Mouse (Mus musculus): Measurements from ENCODE around the gene Vps37d.
A peak's percentile ranks its signal among the peaks of the same experiment; 100 is the strongest.

The Vps37d gene

DNA sequence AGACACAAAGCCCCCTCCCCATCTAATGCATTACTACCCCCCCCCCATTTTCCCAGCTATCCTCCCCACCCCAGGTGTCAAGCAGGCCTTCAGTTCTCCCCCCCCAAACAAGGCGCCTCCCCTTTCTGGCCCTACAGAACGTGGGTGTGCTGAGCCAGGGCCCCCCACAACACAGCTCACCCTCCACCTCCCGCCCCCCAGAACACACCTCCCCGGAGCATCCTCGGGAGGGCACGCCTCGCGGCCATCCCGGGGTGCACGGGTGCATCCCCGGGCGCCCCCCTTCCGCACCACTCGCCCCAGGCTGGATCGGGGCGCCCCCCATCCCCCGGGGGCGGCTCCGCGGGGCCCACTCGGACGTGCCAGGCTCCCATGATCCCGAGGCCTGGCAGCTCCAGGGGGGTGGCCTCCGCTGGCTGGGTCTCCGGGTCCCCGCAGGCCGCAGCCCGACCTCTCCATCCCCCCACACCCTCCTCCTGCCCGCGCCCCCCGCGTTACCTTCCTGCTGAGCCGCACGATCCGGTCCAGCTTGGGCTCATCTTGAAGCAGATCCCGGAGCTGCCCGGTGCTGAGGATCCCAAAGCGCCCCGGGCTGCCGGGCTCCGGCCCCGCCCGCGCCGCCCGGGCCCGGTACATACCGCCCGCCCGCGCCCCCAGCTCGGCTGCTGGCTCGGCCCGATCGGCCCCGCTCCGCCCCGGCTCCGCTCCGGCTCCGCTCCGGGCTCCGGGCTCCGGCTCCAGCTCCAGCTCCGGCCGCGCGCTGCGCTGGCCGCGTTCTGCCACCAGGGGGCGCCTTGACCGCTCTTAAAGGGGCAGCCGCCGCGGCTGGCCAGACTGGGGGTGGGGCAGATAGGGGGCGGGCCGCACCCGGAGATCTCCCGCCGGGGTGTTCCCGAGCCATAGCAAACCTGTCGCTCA, at the start of gene Vps37d:
TSS of gene Vps37d (minus strand) at position 703 of the 918 bp plus-strand sequence.
- peak; percentile 39 for DNase-seq (ENCODE audit: extremely low read depth, low read depth)

DNA sequence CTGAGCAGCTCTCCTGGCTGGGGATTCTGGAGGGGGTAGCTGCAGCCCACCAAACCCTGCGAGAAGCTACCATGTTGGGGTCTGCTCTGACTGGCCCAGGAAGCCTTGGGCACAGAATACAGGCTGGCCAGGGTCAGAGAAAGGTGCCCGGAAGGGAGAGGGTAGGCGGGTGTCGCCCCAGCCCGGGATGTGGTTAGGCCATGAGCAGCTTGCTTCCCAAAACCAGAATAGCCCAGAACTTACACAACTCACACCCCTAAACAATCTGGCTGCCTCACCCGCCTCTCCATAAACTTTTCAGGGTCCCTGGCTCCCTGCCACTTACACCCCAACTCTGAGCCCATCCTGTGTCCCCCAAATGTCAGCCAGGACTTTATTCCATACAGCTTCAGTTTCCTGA, 49.6 kb upstream of the Vps37d start:
- no peak for DNase-seq (ENCODE audit: extremely low read depth, low read depth)

DNA sequence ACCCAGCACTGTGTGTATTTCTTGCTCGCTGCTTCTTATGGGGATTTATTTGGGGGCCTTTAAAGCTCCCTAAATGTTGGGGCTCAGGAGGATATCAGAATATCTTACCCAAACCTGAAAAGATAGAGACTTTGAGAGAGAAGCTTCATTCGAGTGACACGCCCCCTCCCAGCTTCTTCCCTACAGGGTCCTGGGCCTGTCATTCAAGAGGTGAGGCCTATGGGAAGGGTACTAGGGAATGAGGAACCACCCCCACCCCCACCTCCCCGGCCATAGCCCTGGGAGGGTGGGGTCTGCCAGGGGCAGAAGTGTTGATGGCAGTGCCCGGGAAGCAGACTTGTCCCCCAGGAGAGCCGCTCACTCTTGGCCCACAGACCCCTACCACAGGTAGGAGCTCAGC, 48.1 kb upstream of the Vps37d start:
- DNase-seq (ENCODE audit: extremely low read depth, low read depth) = no peak

DNA sequence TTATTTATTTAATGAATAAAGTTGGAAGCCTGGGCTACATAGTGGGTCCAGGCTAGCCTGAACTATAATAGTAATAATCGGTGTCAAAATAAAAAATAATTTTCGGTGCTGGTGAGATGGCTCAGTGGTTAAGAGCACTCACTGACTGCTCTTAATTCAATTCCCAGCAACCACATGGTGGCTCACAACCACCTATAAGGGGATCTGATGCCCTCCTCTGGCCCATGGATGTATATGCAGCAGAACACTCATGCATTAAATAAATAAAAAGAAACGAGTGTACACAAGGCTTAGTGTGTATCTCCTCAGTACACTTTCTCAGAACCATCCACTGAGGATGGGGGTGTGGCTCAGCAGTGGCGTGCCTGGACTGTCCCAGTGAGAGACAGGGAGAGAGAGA, 42.7 kb upstream of the Vps37d start:
- no peak for DNase-seq (ENCODE audit: extremely low read depth, low read depth)

DNA sequence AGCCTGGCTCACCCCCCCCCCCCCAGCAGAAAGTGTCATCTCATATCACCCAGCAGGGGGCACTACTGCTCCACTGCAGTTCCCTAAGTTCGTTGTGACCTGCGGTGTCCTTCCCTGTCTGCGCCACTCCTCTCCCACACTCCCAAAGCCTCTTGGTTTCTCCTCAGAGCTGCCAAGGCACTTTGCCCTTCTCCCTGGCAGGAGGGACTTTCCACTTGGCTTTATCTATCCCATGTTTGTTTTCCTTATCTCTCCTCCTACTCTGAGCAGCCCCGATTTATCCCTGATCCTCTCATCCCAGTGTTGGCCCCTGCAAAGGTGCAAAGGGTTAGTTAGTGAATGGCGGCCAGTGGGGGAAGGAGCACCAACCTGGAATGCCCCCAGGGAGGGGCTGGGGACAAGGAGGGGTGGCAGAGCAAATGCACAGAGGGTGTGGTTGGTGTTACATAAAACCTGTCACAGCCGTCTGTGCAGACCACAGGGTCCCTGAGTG, 40.6 kb upstream of the Vps37d start:
- peak; percentile 27 for DNase-seq (ENCODE audit: extremely low read depth, low read depth)

DNA sequence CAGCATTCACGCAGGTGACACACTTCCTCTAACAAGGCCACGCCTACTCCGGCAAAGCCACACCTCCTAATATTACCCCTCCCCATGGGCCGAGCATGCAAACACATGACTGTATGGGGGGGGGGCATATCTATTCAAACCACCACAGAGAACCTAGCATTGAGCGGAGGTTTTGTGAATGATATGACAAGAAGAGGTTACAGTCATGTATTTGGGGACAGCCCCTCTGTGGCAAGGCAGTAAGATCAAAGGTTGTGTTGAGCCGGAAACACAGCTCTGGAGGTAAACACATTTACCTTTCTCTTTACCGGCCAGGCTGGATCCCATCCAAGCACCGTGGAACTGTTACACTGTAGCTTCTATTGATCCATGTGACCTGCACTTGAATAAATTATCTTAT, 37.2 kb upstream of the Vps37d start:
- DNase-seq (ENCODE audit: extremely low read depth, low read depth) = no peak

DNA sequence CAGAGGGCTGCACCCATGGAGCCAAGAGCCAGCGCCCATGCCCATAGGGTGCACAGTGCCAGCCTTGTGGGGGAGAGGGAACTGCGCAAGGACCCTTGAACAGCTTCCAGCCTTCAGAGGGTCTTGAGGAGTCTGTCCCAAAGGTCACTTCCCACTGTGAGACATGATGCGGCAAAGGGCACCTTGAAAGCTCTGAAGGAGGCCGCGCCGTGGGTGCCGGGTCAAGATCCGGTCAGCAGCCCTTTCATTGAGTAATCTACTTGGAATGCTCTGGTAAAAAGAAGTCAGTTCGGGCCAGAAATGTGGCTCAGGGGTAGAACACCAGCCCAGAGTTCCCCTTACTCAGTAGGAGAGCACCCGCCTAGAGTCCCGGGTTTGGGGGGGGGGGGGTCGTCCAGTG, 35.7 kb upstream of the Vps37d start:
- no peak for DNase-seq (ENCODE audit: extremely low read depth, low read depth)

DNA sequence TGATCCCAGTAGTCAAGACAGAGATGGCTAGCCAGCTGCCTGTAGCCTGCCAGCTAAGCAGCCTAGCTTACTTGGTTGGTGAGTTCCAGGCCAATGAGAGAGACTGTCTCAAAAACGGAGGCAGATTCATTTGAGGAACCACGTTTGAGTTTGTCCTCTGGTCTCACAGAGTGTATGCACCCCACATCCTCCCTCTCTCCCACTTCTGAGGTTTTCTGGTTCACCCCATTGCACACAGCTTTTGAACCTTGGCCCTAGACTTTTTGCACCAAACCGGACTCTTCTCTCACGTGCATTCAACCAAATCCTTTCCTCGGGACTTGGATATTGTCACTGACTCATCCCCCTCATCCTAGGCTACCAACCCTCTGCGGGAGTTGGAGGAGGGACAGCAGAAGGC, 31.9 kb upstream of the Vps37d start:
- DNase-seq (ENCODE audit: extremely low read depth, low read depth) = no peak

DNA sequence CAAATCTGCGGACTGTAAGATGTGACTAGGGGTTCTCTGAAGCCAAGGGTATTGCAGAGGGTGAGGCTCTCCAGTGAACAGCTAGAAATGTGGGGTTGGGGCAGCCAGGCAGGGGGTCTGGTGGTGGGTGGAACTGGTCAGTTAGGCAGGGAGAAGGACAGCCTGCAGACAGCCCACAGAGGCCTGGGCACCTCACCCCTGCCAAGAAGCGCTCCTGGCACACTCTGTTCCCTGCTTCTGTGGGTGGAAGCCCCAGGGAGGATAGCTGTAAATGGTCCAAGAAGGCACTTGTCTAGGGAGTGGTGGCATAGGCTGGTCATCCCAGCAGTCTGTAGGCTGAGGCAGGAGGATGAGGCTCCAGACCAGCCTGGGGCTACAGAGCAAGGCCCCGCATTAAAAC, 31.4 kb upstream of the Vps37d start:
- DNase-seq (ENCODE audit: extremely low read depth, low read depth) = no peak

DNA sequence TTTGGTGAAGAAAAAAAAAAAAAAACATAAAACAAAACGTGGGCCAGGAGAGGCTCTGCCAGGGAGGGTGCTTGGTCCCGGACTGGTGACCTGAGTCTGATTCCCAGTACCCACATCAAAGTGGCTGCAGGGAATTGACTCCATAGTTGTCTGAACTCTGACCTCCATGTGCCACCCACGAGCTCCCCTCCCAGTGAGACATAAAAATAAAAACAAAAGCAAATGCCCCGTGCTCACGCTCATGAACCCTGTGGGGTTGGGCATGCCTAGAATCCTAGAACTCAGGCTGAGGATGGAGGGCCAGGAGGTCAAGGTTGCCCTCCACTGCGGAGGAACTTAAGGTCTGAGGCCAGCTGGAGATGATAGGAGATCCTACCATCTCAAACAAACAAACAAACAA, 31.0 kb upstream of the Vps37d start:
- no peak for DNase-seq (ENCODE audit: extremely low read depth, low read depth)

DNA sequence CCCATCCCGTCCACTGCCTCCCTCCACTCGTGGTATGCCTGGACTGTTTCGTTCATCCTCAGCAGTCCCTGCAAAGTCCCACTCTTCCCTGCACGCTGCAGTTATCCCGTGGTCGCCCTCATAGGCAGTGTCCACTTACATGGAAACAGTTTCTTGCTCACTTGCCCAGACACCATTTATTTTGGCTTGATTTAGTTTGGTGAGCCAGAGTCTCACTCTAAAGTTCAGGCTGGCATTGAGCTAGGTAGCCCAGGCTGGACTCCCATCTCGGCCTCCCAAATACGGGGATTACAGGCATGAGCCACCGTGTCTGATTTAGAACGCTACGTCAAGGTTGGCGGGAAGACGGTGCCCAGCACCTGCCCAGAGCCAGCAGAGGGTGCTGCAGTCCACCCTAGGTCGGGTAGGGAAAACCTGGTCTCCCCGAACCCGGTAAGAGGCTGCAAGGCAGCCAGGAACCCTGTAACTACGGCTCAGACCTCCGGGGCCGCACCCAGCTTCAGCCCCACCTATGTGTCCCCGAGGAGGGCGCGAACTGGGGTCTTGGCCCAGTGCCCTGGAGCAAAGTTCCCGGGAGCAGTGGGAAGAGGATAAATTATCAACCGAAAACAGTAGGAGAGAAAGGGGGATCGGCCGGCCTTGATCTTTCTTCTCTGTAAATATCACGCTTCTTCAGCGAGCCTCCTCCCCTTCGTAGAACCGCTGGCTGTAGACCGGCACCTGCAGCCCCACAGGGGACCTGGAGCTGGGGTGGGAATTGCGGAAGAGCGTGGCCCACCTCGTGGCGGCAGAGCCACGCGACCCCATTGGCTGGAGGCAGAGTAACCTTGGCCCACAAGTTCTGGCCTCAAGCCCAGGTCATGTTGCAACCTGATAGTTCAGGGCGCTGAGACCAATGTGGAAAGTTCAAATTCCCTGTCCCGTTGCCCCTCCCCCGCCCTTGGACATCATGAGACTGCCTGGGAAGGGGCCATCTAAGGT, 29.7 kb upstream of the Vps37d start:
- no peak for DNase-seq (ENCODE audit: extremely low read depth, low read depth)

DNA sequence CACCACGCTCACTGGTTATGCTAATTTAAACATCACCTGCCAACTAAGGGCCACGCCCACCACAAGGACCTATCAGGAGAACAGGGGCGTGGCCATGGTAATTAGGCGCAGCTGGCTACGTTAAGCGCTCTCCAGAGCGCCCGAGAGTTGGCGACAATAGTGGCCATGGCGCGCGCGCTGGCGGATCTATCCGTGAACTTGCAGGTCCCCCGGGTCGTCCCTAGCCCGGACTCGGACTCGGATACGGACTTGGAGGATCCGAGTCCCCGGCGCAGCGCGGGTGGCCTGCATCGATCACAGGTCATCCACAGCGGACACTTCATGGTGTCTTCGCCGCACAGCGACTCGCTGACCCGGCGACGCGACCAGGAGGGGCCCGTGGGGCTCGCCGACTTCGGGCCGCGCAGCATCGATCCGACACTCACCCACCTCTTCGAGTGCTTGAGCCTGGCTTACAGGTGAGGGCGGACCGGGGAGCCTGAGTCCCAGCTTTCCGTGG, 28.7 kb upstream of the Vps37d start:
- DNase-seq (ENCODE audit: extremely low read depth, low read depth) = no peak

DNA sequence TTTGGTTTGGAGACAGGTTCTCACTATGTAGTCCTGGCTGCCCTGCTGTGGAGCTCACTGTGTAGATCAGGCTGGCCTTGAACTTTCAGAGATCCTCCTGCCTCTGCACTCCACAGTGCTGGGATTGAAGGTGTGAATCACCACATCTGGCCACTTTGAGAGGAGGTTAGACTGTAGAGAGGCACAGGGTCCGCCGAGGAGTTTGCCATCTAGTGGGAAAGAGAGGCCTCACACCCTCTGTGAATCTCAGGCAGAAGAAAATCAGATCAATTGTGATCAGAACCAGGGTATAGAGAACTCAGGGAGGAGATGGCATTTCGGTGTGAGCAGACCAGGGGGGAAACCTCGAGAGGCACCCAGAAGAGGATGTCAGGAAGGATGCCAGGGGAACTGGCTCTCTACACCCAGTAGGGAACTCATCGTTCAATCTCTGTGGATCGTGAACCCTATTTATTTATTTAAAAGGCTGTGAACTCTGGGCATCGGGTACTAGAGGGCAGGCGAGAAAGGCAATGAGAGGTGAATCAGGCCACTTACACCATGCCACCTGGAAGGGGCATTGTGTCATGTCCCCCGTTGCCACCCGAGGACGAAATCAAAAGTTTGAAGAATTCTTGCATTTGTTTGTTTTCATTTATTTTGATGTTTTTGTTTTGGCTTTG, 26.1 kb upstream of the Vps37d start:
- DNase-seq (ENCODE audit: extremely low read depth, low read depth) = no peak

DNA sequence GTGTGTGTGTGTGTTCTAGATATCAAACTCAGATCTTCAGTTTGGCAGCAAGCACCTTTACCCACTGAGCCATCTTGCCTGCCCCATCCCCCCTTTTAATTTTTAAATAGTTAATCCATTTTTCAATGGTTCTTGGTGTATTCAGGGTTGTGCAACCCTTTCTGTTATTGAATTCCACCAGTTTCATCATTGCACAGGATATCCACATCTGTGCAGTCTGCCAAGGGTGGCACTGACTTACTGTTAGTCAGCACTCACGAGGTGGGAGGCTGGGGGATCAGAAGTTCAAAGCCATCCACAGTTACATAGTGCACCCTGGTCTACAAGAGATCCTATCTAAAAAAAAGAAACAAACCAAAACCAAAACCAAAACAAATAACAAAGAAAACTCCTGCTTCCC, 22.9 kb upstream of the Vps37d start:
- DNase-seq (ENCODE audit: extremely low read depth, low read depth) = no peak

DNA sequence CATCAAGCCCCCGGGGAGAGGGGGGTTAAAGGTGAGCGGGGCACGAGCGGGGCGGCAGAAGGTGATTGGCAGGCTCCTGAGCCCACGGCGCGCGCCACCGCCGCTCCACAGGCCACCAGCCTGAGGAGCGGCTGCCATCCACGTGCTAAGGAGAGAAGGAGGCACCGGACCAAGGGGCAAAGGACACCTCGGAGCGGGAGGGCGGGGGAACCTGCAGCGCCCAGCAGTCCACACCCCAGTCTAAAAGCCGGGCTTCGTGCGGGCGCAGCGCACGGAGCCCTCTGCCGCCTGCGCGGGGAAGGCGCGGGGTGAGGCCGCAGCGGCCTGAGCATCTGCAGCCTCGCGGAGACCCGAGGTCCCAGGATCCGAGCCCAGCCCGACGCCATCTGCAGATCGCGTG, 11.6 kb upstream of the Vps37d start, which contains the start of gene Mlxipl:
TSS of gene Mlxipl (plus strand) at position 238 of the 400 bp plus-strand sequence.
- no peak for DNase-seq (ENCODE audit: extremely low read depth, low read depth)

DNA sequence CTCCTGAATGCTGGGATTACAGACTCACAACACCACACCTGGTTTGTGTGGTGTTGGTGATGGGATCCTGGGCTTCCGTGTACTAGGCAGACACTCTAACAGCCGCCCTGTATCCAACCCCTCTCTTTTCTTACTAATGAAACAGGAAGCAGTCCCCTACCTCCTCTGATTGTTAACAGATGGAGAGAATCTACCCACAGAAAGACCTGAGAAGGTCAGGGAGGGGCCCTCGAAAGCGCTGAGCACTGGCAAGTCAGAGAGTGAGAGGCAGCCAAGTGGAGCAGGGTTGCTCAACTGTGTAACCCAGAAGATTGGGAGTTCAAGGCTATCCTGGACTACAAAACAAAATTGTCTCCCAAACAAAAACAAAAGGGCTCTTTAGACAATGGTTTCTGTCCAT, 8.8 kb upstream of the Vps37d start:
- no peak for DNase-seq (ENCODE audit: extremely low read depth, low read depth)

DNA sequence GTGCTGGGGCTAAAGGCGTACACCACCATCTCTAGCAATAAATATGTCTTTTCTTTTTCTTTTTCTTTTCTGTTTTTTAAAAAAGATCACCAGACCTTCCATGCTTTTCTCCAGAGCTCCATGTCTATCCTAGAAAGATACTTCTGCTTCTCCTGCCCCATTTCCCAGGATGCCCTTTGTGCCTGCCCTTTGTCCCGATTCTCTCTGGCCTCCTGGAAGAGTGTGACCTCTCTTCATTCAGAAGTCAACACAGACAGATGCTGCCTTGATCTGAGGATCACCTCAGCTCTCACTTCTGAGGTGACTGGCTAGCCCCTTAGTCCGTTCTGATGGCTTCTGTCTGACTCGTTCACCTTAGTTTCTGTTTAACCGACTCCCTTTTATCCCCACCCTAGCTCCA, 2.5 kb upstream of the Vps37d start:
- no peak for DNase-seq (ENCODE audit: extremely low read depth, low read depth)

DNA sequence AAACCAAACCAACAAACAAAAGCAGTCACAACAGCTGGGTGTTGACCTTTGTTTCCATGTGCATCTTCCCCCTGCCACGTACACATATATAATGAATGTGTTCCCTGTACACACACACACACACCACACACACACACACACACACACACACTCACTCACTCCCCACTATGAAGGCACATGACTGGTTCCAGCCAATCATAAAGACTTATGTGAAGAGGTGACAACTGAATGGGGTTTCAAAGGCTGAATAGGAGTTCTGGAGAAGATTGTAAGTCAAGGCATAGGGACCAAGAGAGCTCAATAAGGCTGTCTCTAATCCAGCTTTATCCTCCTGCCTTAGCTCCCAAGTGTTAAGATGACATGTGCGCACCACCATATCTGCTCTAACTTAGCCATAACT, 1.5 kb upstream of the Vps37d start:
- DNase-seq (ENCODE audit: extremely low read depth, low read depth) = no peak

DNA sequence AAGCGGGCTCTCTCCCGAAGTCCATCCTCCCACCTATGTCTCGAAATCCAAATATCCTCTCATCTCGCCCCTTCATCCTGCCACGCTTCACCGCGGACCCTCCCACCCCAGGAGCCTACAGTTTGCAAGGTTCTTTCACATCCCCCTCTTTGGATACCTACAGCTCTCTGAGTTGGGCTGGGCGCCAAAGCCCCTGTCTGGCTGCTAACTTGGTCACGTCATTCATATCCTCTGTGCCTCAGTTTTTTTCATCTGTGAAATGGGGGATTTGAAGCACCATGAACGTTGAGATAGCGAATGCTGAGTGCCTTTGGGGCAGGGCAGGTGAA, 380 bp upstream of the Vps37d start:
- peak; percentile 30 for DNase-seq (ENCODE audit: extremely low read depth, low read depth)

DNA sequence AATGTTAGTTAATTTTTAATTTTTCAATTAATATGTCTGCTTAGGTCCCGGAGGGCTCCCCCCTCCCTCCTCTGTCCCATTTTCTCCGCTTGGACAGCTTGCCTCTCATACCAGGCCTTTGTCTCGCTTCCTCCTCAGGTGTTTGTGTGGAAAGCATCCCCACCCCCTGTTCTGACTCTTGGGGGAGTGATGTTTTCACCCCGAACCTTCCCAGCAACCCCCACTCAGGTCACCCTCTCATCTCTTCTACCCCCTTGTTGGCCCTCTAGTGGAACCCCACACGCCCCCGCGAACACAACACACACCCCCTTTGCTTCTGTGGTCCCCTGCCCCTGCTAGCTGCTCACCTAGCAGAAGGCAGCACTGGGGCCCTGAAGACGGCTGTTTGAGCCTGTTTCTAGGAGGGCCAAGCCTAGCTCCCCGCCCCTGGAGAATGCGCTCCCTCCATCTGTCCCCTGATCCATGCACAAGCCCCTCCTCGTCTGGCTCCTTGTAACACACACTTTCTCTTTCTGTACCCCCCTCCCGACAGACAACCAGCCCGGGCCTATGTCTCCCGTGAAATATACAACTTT, 1.0 kb downstream of the Vps37d start:
- no peak for DNase-seq (ENCODE audit: extremely low read depth, low read depth)

DNA sequence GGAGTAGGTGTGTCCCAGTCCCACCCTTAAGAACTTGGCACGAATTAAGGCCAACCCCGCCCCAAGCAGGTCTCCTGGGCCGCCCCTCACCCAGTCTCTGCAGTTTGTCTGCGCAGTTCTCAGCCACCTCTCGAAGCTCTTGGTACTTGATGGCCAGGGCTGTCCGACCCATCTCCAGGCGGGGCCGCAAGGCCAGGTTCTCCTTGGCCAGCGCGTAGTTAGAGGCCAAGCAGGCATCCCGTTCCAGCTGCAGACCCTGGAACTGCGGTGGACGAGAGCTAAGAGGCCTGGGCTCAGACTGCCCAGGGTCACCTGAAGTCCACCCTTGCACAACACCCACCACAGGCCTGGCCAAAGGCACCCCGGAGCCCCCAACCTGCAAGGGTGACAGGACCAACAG, 1.7 kb downstream of the Vps37d start:
- no peak for DNase-seq (ENCODE audit: extremely low read depth, low read depth)

Data from MEL-GATA-1-ER (cell line).